Mouse (Mus musculus): ENCODE data around the gene Asgr1.
A peak's percentile ranks its signal among the peaks of the same experiment; 100 is the strongest.
"Not testable (repeated sequence)": the region's sequence is repeated elsewhere in the genome, so short reads cannot be mapped to it uniquely, and the experiment has no call there.

The Asgr1 gene

GRCm38 (mm10) chr11:70070603-70071002, 16.7 kb downstream of the Asgr1 start:
- not testable (repeated sequence) for DNase-seq

GRCm38 (mm10) chr11:70074379-70075071, 20.6 kb downstream of the Asgr1 start:
- DNase-seq, result peak; percentile 93

- DNase-seq, result no peak
Observed at GRCm38 (mm10) chr11:70075581-70075980, 21.7 kb downstream of the Asgr1 start.

- no peak for DNase-seq
Observed at GRCm38 (mm10) chr11:70077441-70077840, 23.6 kb downstream of the Asgr1 start.

GRCm38 (mm10) chr11:70079175-70079574, 25.3 kb downstream of the Asgr1 start:
- DNase-seq, result no peak

GRCm38 (mm10) chr11:70079928-70080327, 26.0 kb downstream of the Asgr1 start:
- DNase-seq, result no peak

- DNase-seq, result no peak
Observed at GRCm38 (mm10) chr11:70080803-70081590, 27.1 kb downstream of the Asgr1 start.

- DNase-seq, result no peak
Observed at GRCm38 (mm10) chr11:70084563-70084962, 30.7 kb downstream of the Asgr1 start.

- no peak for DNase-seq
Observed at GRCm38 (mm10) chr11:70091986-70092783, 38.3 kb downstream of the Asgr1 start, which contains the start of gene Asgr2. Gene Asgr2 (plus strand): TSS chr11:70092644.

- DNase-seq, result no peak
Observed at GRCm38 (mm10) chr11:70097396-70097795, 43.5 kb downstream of the Asgr1 start.

GRCm38 (mm10) chr11:70099102-70099501, 45.2 kb downstream of the Asgr1 start:
- no peak for DNase-seq

GRCm38 (mm10) chr11:70099809-70100208, 45.9 kb downstream of the Asgr1 start:
- DNase-seq, result no peak

- DNase-seq, result no peak
Observed at GRCm38 (mm10) chr11:70103701-70104315, 49.9 kb downstream of the Asgr1 start.

GRCm38 (mm10) chr11:70107085-70107484, 53.2 kb downstream of the Asgr1 start:
- no peak for DNase-seq
